Mouse (Mus musculus) heart, postnatal 36 days (tissue): Measurements from ENCODE around the gene Atp6v1g2. TPM values are rescaled to one million over a fixed set of nuclear protein-coding genes. Genes with fewer than 3 reads are reported as not detected.
A peak's percentile ranks its signal among the peaks of the same experiment; 100 is the strongest.
"Not testable (repeated sequence)": the region's sequence is repeated elsewhere in the genome, so short reads cannot be mapped to it uniquely, and the experiment has no call there.

Experiments
- DNase-seq, 2 experiments: peaks; one replicate each; pipeline ENCODE4 v3.0.0; 2021 to 2022
- intact Hi-C: fragments of 180-260 bp; cut with DNase I; formaldehyde crosslinking; loops from one replicate; pipeline ENCODE4 v1.15.1; 2025
- total RNA-seq, 2 experiments: library from RNA; stranded (reverse); gene quantifications; 2 replicates each; pipeline ENCODE4 v1.2.3; 2021

The Atp6v1g2 gene
- total RNA-seq, 2 experiments from 2014 or later, result 2.0 to 2.6 TPM

GRCm38 (mm10) chr17:35201128-35201527, 32.3 kb upstream of the Atp6v1g2 start:
- intact Hi-C loops, result loop anchor here (2.0 kb wide), 1 partner anchor 20 kb away; the partner anchor contains the start of gene Gm16181

DNA sequence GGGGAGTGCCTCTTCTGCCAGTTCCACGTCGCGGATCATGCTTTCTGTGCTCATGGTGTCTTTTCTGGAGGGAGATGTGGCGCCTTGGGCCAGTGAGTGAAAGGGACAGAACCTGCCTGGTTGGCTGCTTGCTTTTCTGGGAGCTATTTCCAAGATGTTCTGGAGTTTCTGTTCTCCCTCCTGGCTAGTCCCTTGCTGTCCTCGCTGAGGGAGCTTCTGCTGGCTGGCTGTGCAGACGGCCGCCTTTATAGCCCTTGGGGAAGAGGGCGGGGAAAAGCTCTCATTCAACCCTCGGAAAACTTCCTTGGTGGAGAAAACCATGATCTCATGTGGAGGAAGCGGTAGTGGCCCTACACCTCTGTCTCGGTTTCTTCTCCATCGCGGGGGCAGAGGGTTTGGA, 31.7 kb upstream of the Atp6v1g2 start, which contains the start of gene Tnf:
TSS of gene Tnf (minus strand) at position 221 of the 400 bp plus-strand sequence.
- intact Hi-C loops, result loop anchor here (2.0 kb wide), 1 partner anchor 19 kb away; the partner anchor contains the start of gene Gm16181
- DNase-seq, result peak; percentile 67 to 75

More at GRCm38 (mm10) chr17:35201128-35201527, 32.3 kb upstream of the Atp6v1g2 start:
- DNase-seq, result no peak

DNA sequence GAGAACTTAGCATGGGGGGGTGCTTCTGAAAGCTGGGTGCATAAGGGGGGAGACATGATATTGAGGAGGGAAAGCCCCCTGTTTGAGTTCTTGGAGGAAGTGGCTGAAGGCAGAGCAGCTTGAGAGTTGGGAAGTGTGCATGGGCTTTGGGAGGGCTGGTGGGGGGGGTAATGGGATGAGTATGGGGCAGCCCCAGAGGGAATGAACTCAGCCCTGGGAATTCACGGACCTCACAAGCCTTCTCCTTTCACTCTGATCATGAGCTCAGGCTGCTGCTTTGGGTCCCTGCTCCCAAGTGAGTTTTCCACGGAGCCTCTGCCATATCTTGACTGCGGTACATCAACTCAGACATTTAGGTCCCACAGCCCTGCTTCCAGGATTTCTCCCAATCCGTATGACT, 31.0 kb upstream of the Atp6v1g2 start:
- intact Hi-C loops, result no loop called here
- DNase-seq, result no peak

- intact Hi-C loops, result no loop called here
- no peak for DNase-seq
Measured at GRCm38 (mm10) chr17:35204494-35205379, 28.7 kb upstream of the Atp6v1g2 start, which contains the start of gene Lta. Gene Lta, minus strand, starts transcription at chr17:35205351.

- intact Hi-C loops, result no loop called here
- no peak for DNase-seq
Measured at GRCm38 (mm10) chr17:35205380-35205769, 28.1 kb upstream of the Atp6v1g2 start.

- intact Hi-C loops, result no loop called here
- DNase-seq, result peak in 1 of 2 experiments; percentile 28
Measured at GRCm38 (mm10) chr17:35209785-35210535, 23.5 kb upstream of the Atp6v1g2 start.

DNA sequence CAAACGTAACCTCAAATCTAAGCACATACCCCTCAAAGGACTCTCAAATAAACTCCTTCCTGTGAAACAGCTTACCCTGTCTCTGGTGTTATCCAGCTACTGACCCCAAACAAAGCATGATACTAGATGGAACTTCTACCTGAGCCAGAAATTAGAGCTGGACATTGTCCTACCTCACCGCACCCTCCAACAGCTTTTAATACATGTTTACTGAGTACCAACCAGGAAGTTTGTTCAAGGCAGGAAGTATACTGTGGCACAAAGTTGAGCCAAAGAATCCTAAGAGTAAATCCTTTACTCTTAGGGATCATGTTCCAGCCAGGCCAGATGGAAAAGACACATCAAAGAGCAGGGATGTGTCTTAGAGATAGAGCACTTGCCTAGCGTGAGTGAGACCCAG, 22.9 kb upstream of the Atp6v1g2 start:
- intact Hi-C loops, result no loop called here
- DNase-seq, result no peak

- DNase-seq, result no peak
- intact Hi-C loops, result no loop called here
Measured at GRCm38 (mm10) chr17:35213071-35213470, 20.4 kb upstream of the Atp6v1g2 start.

DNA sequence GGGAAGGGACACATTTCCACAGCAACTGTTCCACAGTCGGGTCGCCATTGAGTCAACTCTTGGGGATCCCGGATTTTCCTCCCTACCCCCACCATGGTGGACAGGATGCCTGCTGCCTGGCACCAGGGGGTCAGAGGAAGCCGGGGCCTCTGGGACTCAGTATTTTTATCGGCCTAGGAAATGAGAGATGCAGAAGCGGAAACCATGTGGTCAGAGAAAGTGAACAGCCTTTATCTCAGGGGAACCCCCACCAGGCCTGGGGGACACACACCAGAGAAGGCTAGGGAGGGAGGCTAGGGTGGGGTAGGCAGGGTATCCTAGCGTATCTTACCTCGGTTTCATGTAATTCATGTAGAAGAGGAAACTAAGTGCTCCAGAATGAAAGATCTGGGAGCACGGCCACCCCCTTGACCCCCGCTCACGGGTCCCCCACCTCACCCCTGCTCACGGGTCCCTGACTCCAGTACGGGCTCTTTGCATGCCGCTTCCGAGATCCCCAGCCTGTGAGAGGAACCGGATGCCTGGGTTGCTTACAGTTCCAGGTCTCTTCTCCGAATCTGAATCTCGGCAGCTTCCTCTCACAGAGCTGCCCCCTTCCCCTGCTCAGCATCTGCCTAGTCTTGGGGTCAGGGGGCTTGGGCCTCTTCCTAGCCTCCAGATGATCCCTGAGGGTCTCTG, 14.8 kb upstream of the Atp6v1g2 start:
- intact Hi-C loops, result no loop called here
- DNase-seq, result peak; percentile 46 to 49

GRCm38 (mm10) chr17:35219601-35220041, 13.8 kb upstream of the Atp6v1g2 start:
- intact Hi-C loops, result loop anchor here (2.0 kb wide), 1 partner anchor 19 kb away; no protein-coding TSS in a partner anchor
- peak in 1 of 2 experiments; percentile 52 for DNase-seq

GRCm38 (mm10) chr17:35220156-35220952, 13.1 kb upstream of the Atp6v1g2 start, which contains the start of gene Gm16181:
Gene Gm16181, plus strand, starts transcription at chr17:35220834.
- DNase-seq, result peak; percentile 59 to 66
- intact Hi-C loops, result loop anchor here (2.0 kb wide), 1 partner anchor 20 kb away; no protein-coding TSS in a partner anchor

DNA sequence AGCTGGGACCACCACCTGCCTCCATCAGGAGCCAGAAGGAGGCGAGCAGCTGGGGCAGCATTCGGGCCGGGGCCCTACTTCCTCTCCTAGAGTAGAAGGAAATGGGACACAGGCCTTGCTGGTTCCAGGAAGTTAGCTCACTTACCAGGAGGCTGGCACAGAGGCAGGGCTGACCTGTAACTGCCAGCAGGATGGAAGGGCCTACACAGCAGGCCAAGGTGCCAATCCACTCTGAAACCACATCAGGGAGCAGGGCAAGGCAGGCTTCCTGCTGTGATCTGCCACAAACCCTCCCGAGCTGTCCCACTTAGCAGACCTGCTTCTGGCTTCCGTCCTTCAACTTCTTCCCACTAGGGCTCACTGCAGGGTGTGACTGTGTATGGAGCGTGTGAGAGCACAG, 11.2 kb upstream of the Atp6v1g2 start:
- intact Hi-C loops, result no loop called here

GRCm38 (mm10) chr17:35224641-35225040, 8.8 kb upstream of the Atp6v1g2 start:
- DNase-seq, result no peak
- intact Hi-C loops, result no loop called here

More for the DNA sequence above, 11.2 kb upstream of the Atp6v1g2 start:
- no peak for DNase-seq

DNA sequence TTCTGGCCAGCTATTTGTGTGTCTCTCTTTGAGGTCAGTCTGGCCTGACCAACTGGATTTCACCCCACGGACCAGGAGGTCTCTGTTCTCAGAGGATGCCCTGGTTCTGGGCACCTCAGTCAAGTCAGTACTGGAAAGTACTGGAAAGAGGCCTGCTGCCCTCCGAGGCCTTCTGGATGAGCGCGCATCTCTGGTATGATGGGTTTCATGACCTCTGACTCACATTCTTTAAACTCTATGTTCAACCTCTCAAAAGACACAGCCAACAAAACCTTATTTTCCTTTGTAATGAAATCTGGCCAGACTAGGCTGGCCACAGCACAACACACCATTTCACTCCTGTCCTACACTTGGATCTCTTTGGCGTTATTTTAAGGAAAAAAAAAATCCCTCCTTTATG, 8.0 kb upstream of the Atp6v1g2 start:
- intact Hi-C loops, result no loop called here
- DNase-seq, result no peak

DNA sequence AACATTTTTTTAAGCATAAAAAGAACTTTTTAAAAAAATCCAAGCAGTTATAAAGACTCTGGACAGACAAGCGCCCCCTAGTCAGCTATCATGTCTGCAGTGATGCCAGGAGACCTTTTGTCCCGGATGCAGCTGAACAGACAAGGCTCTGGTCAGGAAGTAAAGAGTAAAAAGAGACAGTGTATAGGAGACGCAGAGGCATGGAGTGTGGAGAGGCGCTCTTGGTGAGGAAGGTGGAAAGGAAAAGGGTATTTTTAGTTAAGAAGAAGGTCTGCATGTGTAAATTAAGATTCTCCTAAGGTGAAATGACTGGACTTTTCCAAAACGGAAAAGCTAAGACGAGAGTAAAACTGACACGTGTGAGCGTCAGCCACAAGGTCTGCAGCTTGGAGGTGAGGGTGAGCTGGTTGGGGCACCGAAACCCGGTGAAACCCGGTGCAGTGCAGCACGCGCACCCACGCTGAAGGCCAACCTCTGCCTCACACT, 6.9 kb upstream of the Atp6v1g2 start:
- no peak for DNase-seq
- intact Hi-C loops, result no loop called here

GRCm38 (mm10) chr17:35231022-35231421, 2.4 kb upstream of the Atp6v1g2 start:
- no peak for DNase-seq
- intact Hi-C loops, result no loop called here

GRCm38 (mm10) chr17:35232043-35232442, 1.4 kb upstream of the Atp6v1g2 start:
- intact Hi-C loops, result loop anchor here (1.0 kb wide), 1 partner anchor 54 kb away; no protein-coding TSS in a partner anchor
- DNase-seq, result peak; percentile 88 to 93

- DNase-seq, result no peak
- intact Hi-C loops, result loop anchor here (1.0 kb wide), 1 partner anchor 54 kb away; no protein-coding TSS in a partner anchor
Measured at GRCm38 (mm10) chr17:35232659-35233058, 801 bp upstream of the Atp6v1g2 start.

GRCm38 (mm10) chr17:35234090-35234489, 630 bp downstream of the Atp6v1g2 start:
- intact Hi-C loops, DNase-seq: not testable (repeated sequence)
